Mouse (Mus musculus): ENCODE data around the gene BC030867. TPM values are rescaled to one million over a fixed set of nuclear protein-coding genes. Genes with fewer than 3 reads are reported as not detected.

The BC030867 gene
- polyA plus RNA-seq, 1 experiment from 2014 or later: 26.9 TPM

DNA sequence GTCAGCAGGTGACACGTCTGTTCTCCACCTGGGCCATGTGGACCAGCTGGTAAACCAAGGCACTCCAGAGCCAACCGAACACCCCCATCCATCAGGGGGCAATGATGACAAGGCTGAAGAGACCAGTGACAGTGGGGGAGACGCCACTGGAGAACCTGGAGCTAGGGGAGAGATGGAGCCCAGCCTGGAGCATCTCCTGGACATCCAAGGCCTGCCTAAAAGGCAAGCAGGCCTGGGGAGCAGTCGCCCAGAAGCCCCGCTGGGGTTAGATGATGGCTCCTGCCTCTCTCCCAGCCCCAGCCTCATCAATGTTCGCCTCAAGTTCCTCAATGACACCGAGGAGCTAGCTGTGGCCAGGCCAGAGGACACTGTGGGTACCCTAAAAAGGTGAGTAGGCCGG is 38.8 kb downstream of the BC030867 start:
- ATAC-seq (ENCODE audit: insufficient number of reproducible peaks, low FRiP score, low TSS enrichment, low read depth) (no peak), DNase-seq (ENCODE audit: low spot score) (no peak)
- H3K4me3 ChIP-seq (ENCODE audit: low read depth, low read length): no peak overlapping the region
- H3K9me3 ChIP-seq (ENCODE audit: control insufficient read depth, low read length): no peaks in the 10 kb centered on the region
- 91% methylated on average over 8 of the region's 8 CpGs for WGBS
- peaks cover 23% of the 10 kb centered on the region for H3K36me3 ChIP-seq (ENCODE audit: control insufficient read depth, insufficient read depth, low read length)
- no peaks in the 10 kb centered on the region for H3K27me3 ChIP-seq (ENCODE audit: control insufficient read depth, insufficient read depth, low read length)
- no peak overlapping the region for H3K27ac ChIP-seq (replicated peaks; ENCODE audit: low read depth, low read length)
- H3K9ac ChIP-seq (ENCODE audit: low read length): no peak overlapping the region
- H3K4me2 ChIP-seq (ENCODE audit: low read depth, severe bottlenecking): no peak overlapping the region
- peaks cover 6% of the 10 kb centered on the region; the same call in 1 of the 2 replicates for H3K4me1 ChIP-seq (ENCODE audit: control insufficient read depth, insufficient read depth, low read length)

DNA sequence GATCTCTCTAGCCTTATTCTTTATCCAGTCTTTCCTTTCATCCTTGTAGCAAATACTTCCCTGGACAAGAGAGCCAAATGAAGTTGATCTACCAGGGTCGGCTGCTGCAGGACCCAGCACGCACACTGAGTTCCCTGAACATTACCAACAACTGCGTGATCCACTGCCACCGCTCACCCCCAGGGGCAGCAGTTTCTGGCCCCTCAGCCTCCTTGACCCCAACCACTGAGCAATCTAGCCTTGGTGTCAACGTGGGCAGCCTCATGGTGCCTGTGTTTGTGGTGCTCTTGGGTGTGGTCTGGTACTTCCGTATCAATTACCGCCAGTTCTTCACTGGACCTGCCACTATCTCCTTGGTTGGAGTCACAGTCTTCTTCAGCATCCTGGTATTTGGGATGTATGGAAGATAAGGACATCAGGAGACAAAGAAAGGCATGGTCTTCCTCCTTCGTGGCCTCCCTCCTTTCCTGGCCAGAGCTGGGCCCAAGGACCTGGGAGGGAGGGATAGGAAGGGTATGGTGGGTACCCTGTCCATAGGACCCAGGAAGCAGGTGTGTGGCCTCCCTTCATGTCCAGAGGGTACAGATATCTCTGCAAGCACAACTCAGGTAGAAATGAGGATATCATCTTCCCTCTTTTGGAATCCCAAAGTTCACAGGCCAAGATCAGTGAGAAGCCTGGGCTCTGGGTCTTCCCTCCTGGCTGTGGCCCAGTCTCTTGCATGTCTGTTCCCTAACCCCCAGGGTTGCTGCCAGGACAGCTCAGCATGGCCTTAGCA is 39.5 kb downstream of the BC030867 start:
- Histone ChIP-seq H3K27ac (replicated peaks; ENCODE audit: low read depth, low read length) (no peak overlapping the region), H3K27me3 (ENCODE audit: control insufficient read depth, insufficient read depth, low read length) (no peaks in the 10 kb centered on the region), H3K4me2 (ENCODE audit: low read depth, severe bottlenecking) (no peak overlapping the region), H3K9me3 (ENCODE audit: control insufficient read depth, low read length) (no peaks in the 10 kb centered on the region), H3K4me1 (ENCODE audit: control insufficient read depth, insufficient read depth, low read length) (peaks cover 6% of the 10 kb centered on the region; the same call in 1 of the 2 replicates), H3K36me3 (ENCODE audit: control insufficient read depth, insufficient read depth, low read length) (peaks cover 30% of the 10 kb centered on the region), H3K4me3 (ENCODE audit: low read depth, low read length) (no peak overlapping the region), H3K9ac (ENCODE audit: low read length) (no peak overlapping the region)
- DNase-seq (ENCODE audit: low spot score): no peak
- no peak for ATAC-seq (ENCODE audit: insufficient number of reproducible peaks, low FRiP score, low TSS enrichment, low read depth)
- 86% methylated on average over 8 of the region's 8 CpGs for WGBS

DNA sequence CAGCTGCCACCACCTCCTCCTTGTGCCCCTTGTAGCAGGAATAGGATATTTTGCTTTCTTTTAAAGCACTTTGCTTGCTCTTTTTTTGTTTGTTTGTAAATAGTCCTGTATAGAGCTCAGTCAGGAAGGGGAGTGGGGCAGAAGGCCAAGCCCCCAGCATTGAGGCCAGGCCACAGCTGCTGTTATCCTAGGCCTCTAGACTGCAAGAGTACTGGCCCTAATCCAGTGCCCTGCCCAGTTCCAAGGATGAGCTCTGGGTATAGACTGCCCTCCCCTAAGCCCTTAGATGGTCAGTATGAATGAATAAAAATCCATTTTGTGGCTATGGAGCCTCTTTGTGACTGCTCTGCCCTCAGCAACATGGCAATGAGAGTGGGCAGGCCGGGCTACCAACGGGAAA is 40.2 kb downstream of the BC030867 start:
- Histone ChIP-seq H3K4me1 (ENCODE audit: control insufficient read depth, insufficient read depth, low read length) (peaks cover 6% of the 10 kb centered on the region; the same call in 1 of the 2 replicates), H3K4me3 (ENCODE audit: low read depth, low read length) (no peak overlapping the region), H3K27me3 (ENCODE audit: control insufficient read depth, insufficient read depth, low read length) (no peaks in the 10 kb centered on the region), H3K9me3 (ENCODE audit: control insufficient read depth, low read length) (no peaks in the 10 kb centered on the region), H3K36me3 (ENCODE audit: control insufficient read depth, insufficient read depth, low read length) (peaks cover 34% of the 10 kb centered on the region), H3K4me2 (ENCODE audit: low read depth, severe bottlenecking) (no peak overlapping the region), H3K9ac (ENCODE audit: low read length) (no peak overlapping the region), H3K27ac (replicated peaks; ENCODE audit: low read depth, low read length) (no peak overlapping the region)
- DNase-seq (ENCODE audit: low spot score): no peak
- no peak for ATAC-seq (ENCODE audit: insufficient number of reproducible peaks, low FRiP score, low TSS enrichment, low read depth)
- 75% methylated on average over 2 of the region's 2 CpGs for WGBS

GRCm38 (mm10) chr11:102289511-102290100 is 40.9 kb downstream of the BC030867 start:
- Histone ChIP-seq H3K27me3 (ENCODE audit: control insufficient read depth, insufficient read depth, low read length) (no peaks in the 10 kb centered on the region), H3K4me3 (ENCODE audit: low read depth, low read length) (no peak overlapping the region), H3K4me2 (ENCODE audit: low read depth, severe bottlenecking) (no peak overlapping the region), H3K36me3 (ENCODE audit: control insufficient read depth, insufficient read depth, low read length) (peaks cover 34% of the 10 kb centered on the region), H3K27ac (replicated peaks; ENCODE audit: low read depth, low read length) (peak overlapping the region; percentile 30; the same call in 1 of the 2 replicates), H3K4me1 (ENCODE audit: control insufficient read depth, insufficient read depth, low read length) (peaks cover 6% of the 10 kb centered on the region; the same call in 1 of the 2 replicates), H3K9ac (ENCODE audit: low read length) (no peak overlapping the region), H3K9me3 (ENCODE audit: control insufficient read depth, low read length) (no peaks in the 10 kb centered on the region)
- DNase-seq (ENCODE audit: low spot score) (no peak), ATAC-seq (ENCODE audit: insufficient number of reproducible peaks, low FRiP score, low TSS enrichment, low read depth) (no peak)
- WGBS: 58% methylated on average over 6 of the region's 6 CpGs

- H3K4me1 ChIP-seq (ENCODE audit: control insufficient read depth, insufficient read depth, low read length): peaks cover 11% of the 10 kb centered on the region
- no peak overlapping the region for H3K4me2 ChIP-seq (ENCODE audit: low read depth, severe bottlenecking)
- H3K4me3 ChIP-seq (ENCODE audit: low read depth, low read length): no peak overlapping the region
- WGBS: 83% methylated on average over 4 of the region's 4 CpGs
- H3K27ac ChIP-seq (replicated peaks; ENCODE audit: low read depth, low read length): peak overlapping the region; percentile 30; the same call in 1 of the 2 replicates
- H3K9me3 ChIP-seq (ENCODE audit: control insufficient read depth, low read length): no peaks in the 10 kb centered on the region
- H3K36me3 ChIP-seq (ENCODE audit: control insufficient read depth, insufficient read depth, low read length): peaks cover 34% of the 10 kb centered on the region
- no peak overlapping the region for H3K9ac ChIP-seq (ENCODE audit: low read length)
- DNase-seq (ENCODE audit: low spot score): no peak
- no peaks in the 10 kb centered on the region for H3K27me3 ChIP-seq (ENCODE audit: control insufficient read depth, insufficient read depth, low read length)
- no peak for ATAC-seq (ENCODE audit: insufficient number of reproducible peaks, low FRiP score, low TSS enrichment, low read depth)
Observed at GRCm38 (mm10) chr11:102290141-102290540, 41.5 kb downstream of the BC030867 start.

DNA sequence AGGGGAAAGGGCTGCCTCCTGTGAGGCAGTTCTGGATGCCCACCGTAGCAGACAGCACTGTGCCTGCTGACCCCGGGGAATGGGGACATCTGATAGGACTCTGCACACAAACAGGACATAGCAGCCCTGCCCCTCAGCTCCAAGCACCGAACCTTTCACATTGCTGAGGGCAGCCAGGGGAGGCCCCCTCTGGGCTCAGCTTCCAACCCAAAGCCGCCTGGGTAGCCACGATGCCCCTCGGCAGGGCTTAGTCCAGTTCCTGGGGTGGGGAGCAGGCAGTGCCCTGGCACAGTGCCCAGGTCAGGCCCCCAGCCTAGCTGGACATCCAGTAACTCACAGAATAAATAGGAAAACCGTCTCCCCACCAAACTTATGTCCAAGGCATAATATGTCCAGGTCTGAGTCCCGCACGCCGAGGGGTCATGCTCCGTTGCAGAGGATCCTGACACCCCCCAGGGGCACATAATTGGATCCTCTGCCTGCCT is 42.4 kb downstream of the BC030867 start:
- no peaks in the 10 kb centered on the region for H3K9me3 ChIP-seq (ENCODE audit: control insufficient read depth, low read length)
- H3K4me2 ChIP-seq (ENCODE audit: low read depth, severe bottlenecking): no peak overlapping the region
- H3K4me1 ChIP-seq (ENCODE audit: control insufficient read depth, insufficient read depth, low read length): peaks cover 7% of the 10 kb centered on the region
- ATAC-seq (ENCODE audit: insufficient number of reproducible peaks, low FRiP score, low TSS enrichment, low read depth) (no peak), DNase-seq (ENCODE audit: low spot score) (no peak)
- no peak overlapping the region for H3K9ac ChIP-seq (ENCODE audit: low read length)
- peaks cover 34% of the 10 kb centered on the region for H3K36me3 ChIP-seq (ENCODE audit: control insufficient read depth, insufficient read depth, low read length)
- H3K27me3 ChIP-seq (ENCODE audit: control insufficient read depth, insufficient read depth, low read length): no peaks in the 10 kb centered on the region
- 89% methylated on average over 11 of the region's 11 CpGs for WGBS
- no peak overlapping the region for H3K27ac ChIP-seq (replicated peaks; ENCODE audit: low read depth, low read length)
- H3K4me3 ChIP-seq (ENCODE audit: low read depth, low read length): no peak overlapping the region

- Histone ChIP-seq H3K36me3 (ENCODE audit: control insufficient read depth, insufficient read depth, low read length) (peaks cover 29% of the 10 kb centered on the region), H3K4me3 (ENCODE audit: low read depth, low read length) (no peak overlapping the region), H3K4me2 (ENCODE audit: low read depth, severe bottlenecking) (no peak overlapping the region), H3K9ac (ENCODE audit: low read length) (no peak overlapping the region), H3K4me1 (ENCODE audit: control insufficient read depth, insufficient read depth, low read length) (peaks cover 7% of the 10 kb centered on the region), H3K27ac (replicated peaks; ENCODE audit: low read depth, low read length) (no peak overlapping the region), H3K27me3 (ENCODE audit: control insufficient read depth, insufficient read depth, low read length) (no peaks in the 10 kb centered on the region), H3K9me3 (ENCODE audit: control insufficient read depth, low read length) (no peaks in the 10 kb centered on the region)
- WGBS: 93% methylated on average over 13 of the region's 13 CpGs
- no peak for DNase-seq (ENCODE audit: low spot score)
- ATAC-seq (ENCODE audit: insufficient number of reproducible peaks, low FRiP score, low TSS enrichment, low read depth): no peak
Observed at GRCm38 (mm10) chr11:102293971-102294370, 45.3 kb downstream of the BC030867 start.

DNA sequence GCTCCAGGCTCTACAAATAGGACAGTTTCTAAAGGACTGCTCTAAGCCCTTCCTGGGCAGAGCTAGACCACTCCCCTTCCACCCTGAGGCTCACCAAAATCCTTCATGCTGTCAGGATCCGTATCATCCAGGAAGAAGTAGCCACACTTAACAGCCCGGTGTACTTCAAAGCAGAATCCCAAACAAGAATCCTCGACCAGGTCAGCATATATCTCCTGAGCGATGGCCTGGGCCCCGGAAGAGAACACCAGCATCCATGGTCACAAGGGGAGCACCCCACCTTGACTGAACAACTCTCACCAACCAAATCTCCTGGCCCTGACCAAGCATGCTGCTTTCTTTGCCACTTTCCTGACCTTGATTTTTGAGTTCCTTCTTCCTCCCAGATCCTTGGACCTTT is 45.7 kb downstream of the BC030867 start:
- Histone ChIP-seq H3K27me3 (ENCODE audit: control insufficient read depth, insufficient read depth, low read length) (no peaks in the 10 kb centered on the region), H3K36me3 (ENCODE audit: control insufficient read depth, insufficient read depth, low read length) (peaks cover 28% of the 10 kb centered on the region), H3K27ac (replicated peaks; ENCODE audit: low read depth, low read length) (no peak overlapping the region), H3K9me3 (ENCODE audit: control insufficient read depth, low read length) (no peaks in the 10 kb centered on the region), H3K4me1 (ENCODE audit: control insufficient read depth, insufficient read depth, low read length) (peaks cover 7% of the 10 kb centered on the region), H3K4me2 (ENCODE audit: low read depth, severe bottlenecking) (peak overlapping the region; percentile 79; the same call in 1 of the 2 replicates), H3K4me3 (ENCODE audit: low read depth, low read length) (peak overlapping the region; percentile 90; the same call in 1 of the 2 replicates), H3K9ac (ENCODE audit: low read length) (no peak overlapping the region; the same call in 1 of the 2 replicates)
- ATAC-seq (ENCODE audit: insufficient number of reproducible peaks, low FRiP score, low TSS enrichment, low read depth) (no peak), DNase-seq (ENCODE audit: low spot score) (no peak)
- 74% methylated on average over 5 of the region's 5 CpGs for WGBS

Data from limb, embryonic 11.5 days (tissue).